Mouse (Mus musculus) limb, embryonic 11.5 days (tissue): ENCODE measurements around the gene Dlgap1. TPM values are rescaled to one million over a fixed set of nuclear protein-coding genes. Genes with fewer than 3 reads are reported as not detected.
"Not testable (repeated sequence)": the region's sequence is repeated elsewhere in the genome, so short reads cannot be mapped to it uniquely, and the experiment has no call there.

ENCODE experiments used
- ATAC-seq: fragments of 200-750 bp; cut with Nextera tagmentation; 2 replicates; pipeline ENCODE4 v1.8.0; 2017; ENCODE audit warnings: low read depth; ENCODE audit not compliant: insufficient number of reproducible peaks, low FRiP score, low TSS enrichment
- DNase-seq: peaks from one replicate; pipeline ENCODE4 v3.0.0-alpha.2; 2015; ENCODE audit warnings: low spot score
- H3K27ac ChIP-seq: fragments of 300-500 bp; sonication (generic); replicated peaks from 2 replicates; pipeline ENCODE4 v1.5.1; 2014; ENCODE audit warnings: low read depth, mild to moderate bottlenecking, low read length
- H3K27me3 ChIP-seq: fragments of 300-500 bp; sonication (generic); 2 replicates; pipeline ENCODE4 v1.6.1; 2014; ENCODE audit warnings: mild to moderate bottlenecking, low read length, mixed read lengths; ENCODE audit not compliant: control insufficient read depth, insufficient read depth
- H3K36me3 ChIP-seq: fragments of 300-500 bp; sonication (generic); 2 replicates; pipeline ENCODE4 v1.6.1; 2014; ENCODE audit warnings: mild to moderate bottlenecking, low read length, moderate library complexity, mixed read lengths; ENCODE audit not compliant: control insufficient read depth, insufficient read depth
- H3K4me1 ChIP-seq: fragments of 300-500 bp; sonication (generic); 2 replicates; pipeline ENCODE4 v1.6.1; 2014; ENCODE audit warnings: low read length, mixed read lengths; ENCODE audit not compliant: control insufficient read depth, insufficient read depth
- H3K4me2 ChIP-seq: fragments of 300-500 bp; sonication (generic); 2 replicates; pipeline ENCODE4 v1.6.1; 2014; ENCODE audit warnings: low read depth, mild to moderate bottlenecking, moderate library complexity; ENCODE audit not compliant: severe bottlenecking
- H3K4me3 ChIP-seq: fragments of 300-500 bp; sonication (generic); 2 replicates; pipeline ENCODE4 v1.5.1; 2014; ENCODE audit warnings: low read depth, low read length
- H3K9ac ChIP-seq: fragments of 300-500 bp; sonication (generic); 2 replicates; pipeline ENCODE4 v1.6.1; 2014; ENCODE audit warnings: mild to moderate bottlenecking, low read length
- H3K9me3 ChIP-seq: fragments of 300-500 bp; sonication (generic); 2 replicates; pipeline ENCODE4 v1.6.1; 2016; ENCODE audit warnings: low read length; ENCODE audit not compliant: control insufficient read depth
- WGBS: fragments of 180-500 bp; shearing (Covaris S2); extraction: QIAGEN DNeasy Blood & Tissue Kit; methylation state at CpG from one replicate; pipeline ENCODE4 v1.1.7; 2014; 5-methylcytosine and 5-hydroxymethylcytosine counted together
- polyA plus RNA-seq: library from polyadenylated mRNA; unstranded; fragments of >200 nt; fragmentation: Nextera tagmentation; extraction: Ambion mirVana; gene quantifications from 2 replicates; pipeline ENCODE4 v1.2.1, GENCODE M21; 2014

Gene Dlgap1
- polyA plus RNA-seq, 1 experiment from 2014 or later: 0.65 TPM

DNA sequence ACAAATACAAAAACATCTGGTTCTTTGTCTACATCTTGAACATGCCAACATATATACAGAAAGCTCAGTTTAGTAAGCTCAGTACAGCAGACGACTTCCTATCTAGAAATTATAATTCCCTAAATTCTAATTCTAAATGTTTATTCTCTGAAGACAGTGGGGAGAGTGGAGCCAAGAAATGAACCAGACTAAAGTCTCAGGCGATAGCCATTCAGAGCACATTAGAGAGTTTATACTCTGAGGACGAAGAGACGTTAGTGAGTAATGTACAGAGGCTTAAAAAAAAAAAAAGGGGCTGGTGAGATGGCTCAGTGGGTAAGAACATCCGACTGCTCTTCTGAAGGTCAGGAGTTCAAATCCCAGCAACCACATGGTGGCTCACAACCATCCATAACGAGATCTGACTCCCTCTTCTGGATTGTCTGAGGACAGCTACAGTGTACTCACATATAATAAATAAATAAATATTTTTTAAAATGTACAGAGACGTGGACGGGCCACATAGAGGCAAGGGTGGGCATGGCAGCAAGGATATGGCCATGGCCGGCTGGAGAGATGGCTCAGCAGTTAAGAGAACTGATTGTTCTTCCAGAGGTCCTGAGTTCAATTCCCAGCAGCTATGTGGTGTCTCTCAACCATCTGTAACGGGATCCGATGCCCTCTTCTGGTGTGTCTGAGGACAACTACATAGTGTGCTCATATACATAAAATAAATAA, 858.7 kb downstream of the Dlgap1 start:
- H3K36me3 ChIP-seq, H3K4me1 ChIP-seq, H3K27ac ChIP-seq, ATAC-seq, H3K4me2 ChIP-seq, H3K27me3 ChIP-seq, DNase-seq, H3K9me3 ChIP-seq, H3K9ac ChIP-seq, H3K4me3 ChIP-seq: not testable (repeated sequence)
- WGBS: 84% methylated on average over 11 of the region's 11 CpGs

DNA sequence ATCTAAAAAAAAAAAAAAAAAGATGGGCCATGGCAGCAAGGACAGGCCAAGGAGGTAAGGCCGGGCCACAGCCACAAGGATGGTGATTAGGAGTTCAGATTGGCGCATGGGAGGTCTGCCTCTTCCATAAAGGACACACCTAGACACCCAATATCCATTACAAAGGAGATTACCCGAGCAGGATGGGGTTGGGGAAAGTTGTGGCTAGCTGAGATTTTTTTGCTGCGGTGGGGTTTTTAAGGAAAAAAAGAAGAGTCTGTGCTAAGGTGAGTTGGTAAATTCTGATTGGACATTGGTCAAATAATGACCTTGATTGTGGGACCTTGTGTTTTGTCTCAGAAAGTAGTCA, 859.3 kb downstream of the Dlgap1 start:
- Histone ChIP-seq H3K4me2 (no peak overlapping the region), H3K4me3 (no peak overlapping the region), H3K4me1 (no peaks in the 10 kb centered on the region), H3K27ac (no peak overlapping the region), H3K36me3 (no peaks in the 10 kb centered on the region), H3K9ac (no peak overlapping the region), H3K9me3 (no peaks in the 10 kb centered on the region), H3K27me3 (no peaks in the 10 kb centered on the region)
- ATAC-seq (no peak), DNase-seq (no peak)
- whole genome bisulfite sequencing: 77% methylated on average over 4 of the region's 4 CpGs

DNA sequence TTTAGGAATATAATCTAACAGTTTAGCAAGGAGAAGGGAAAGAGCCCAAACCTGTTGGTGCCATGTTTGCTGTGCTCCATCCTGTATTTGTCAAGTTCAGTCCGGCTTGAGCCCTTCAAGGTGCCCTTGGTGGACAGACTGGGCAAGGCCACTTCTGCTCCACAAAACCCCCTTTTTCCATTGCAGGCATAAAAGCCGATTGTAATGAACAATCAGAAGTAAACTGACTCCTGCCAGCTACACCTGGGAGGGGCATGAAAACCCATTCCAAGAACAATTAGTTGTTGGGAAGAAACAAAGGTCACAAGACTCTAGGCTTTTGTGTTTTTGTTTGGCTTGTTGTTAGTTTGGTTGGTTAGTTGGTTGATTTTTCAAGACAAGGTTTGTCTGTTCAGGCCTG, 859.7 kb downstream of the Dlgap1 start:
- no peak for DNase-seq

DNA sequence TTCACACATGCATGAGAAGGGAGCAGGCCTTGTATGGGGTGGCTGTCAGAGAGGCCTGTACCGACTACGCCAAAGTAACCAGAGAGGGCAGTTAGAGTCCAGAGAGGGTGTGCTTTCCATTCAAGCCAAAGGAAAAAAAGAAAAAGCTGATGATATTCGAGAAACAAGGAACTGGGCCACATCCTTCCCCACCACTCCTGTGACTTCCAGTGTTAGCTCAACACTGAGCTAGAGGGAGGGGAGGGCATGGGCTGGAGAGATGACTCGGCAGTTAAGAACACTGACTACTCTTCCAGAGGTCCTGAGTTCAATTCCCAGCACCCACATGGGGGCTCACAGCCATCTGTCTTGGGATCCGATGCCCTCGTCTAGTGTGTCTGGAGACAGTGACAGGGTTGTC, 860.3 kb downstream of the Dlgap1 start:
- H3K27ac ChIP-seq: no peak overlapping the region
- no peak overlapping the region for H3K4me2 ChIP-seq
- 83% methylated on average over 6 of the region's 6 CpGs for WGBS
- no peak overlapping the region for H3K9ac ChIP-seq
- no peaks in the 10 kb centered on the region for H3K27me3 ChIP-seq
- no peaks in the 10 kb centered on the region for H3K36me3 ChIP-seq
- H3K4me1 ChIP-seq: 0 out of 2 replicates have a peak, but pooled peaks cover under 1% of the 10 kb centered on the region
- H3K4me3 ChIP-seq: no peak overlapping the region
- ATAC-seq (no peak), DNase-seq (no peak)
- H3K9me3 ChIP-seq: no peaks in the 10 kb centered on the region

More for the DNA sequence above, 859.7 kb downstream of the Dlgap1 start:
- Histone ChIP-seq H3K4me3 (no peak overlapping the region), H3K27me3 (no peaks in the 10 kb centered on the region), H3K9me3 (no peaks in the 10 kb centered on the region), H3K4me1 (no peaks in the 10 kb centered on the region), H3K4me2 (no peak overlapping the region), H3K9ac (no peak overlapping the region), H3K36me3 (no peaks in the 10 kb centered on the region), H3K27ac (no peak overlapping the region)
- 88% methylated on average over 2 of the region's 2 CpGs for whole genome bisulfite sequencing
- no peak for ATAC-seq

DNA sequence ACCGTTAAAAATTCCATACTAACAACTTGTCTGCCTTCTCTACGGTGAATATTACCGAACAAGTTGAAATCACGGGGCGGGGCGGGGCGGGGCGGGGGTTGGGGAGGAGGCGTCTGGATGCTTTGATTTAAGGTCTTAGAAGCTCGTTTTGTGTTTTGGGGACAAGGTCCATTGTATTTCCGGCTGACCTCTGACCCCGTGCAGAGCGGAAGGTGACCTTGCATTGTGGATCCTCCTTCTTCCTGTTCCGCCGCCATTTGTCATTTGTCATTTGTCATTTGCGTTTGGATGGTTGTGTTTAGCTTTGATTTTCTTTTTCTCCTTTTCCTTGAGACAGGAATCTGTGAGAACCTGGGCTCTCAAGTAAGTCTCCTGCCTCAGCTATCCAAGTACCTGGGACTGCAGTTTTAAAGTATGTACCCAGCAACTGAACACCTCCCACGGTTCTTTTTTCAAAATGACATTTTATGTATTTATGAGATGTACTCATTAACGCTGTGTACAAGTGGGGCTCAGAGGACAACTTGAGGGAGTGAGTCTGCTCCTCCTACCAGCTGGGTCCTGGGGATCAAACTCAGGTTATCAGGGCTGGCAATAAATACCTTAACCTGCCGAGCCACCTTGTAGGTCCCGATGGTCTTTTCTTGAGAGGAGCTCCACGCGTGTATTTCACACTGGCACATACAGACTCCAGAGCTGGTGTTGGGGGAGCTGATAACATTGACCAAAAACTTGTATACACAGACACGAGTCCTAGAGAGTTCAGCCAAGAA, 861.3 kb downstream of the Dlgap1 start:
- H3K36me3 ChIP-seq: no peaks in the 10 kb centered on the region
- no peaks in the 10 kb centered on the region for H3K27me3 ChIP-seq
- DNase-seq (no peak), ATAC-seq (no peak)
- no peak overlapping the region for H3K4me3 ChIP-seq
- peaks cover 10% of the 10 kb centered on the region for H3K4me1 ChIP-seq
- H3K9me3 ChIP-seq: no peaks in the 10 kb centered on the region
- 88% methylated on average over 23 of the region's 23 CpGs for WGBS
- no peak overlapping the region for H3K4me2 ChIP-seq
- no peak overlapping the region for H3K27ac ChIP-seq
- no peak overlapping the region for H3K9ac ChIP-seq

DNA sequence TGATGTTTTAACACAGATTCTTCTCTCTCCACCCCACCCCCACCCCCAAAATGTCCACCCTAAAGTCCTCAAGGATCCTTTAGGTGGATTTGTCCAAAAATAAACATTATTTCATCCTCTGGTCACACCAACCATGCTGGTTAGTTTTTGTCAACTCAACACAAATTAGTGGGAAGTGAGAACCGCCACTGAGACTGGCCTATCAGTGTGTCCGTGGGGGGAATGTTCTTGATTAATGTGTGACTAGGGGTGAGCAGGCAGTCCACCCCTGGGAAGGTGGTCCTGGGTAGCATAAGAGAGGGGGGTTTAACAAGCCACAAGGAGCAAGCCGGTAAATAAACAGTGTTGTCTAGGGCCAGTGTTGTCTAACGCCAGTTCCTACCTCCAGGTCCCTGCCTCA, 862.7 kb downstream of the Dlgap1 start:
- H3K27me3 ChIP-seq: no peaks in the 10 kb centered on the region
- DNase-seq: no peak

DNA sequence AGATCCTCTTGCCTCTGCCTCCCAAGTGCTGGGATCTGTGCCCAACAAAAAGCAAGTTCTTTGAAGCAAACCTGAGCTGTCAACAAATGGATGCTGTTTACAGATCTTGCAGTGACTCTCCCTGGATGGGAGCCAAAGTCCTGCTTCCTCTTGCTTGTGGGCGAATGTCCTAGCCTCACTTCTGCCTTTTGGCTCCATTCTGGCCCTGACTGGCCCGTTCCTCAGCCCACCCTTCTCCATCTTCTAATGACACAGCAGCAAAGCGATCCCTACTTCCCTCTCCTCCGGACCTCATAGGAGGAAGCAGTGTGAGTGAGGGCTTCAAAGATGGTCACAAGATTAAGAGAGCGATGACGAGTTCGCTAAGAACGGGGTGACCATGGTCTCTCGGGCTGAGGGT, 863.7 kb downstream of the Dlgap1 start:
- H3K9ac ChIP-seq: no peak overlapping the region
- H3K4me1 ChIP-seq: peaks cover 10% of the 10 kb centered on the region
- H3K36me3 ChIP-seq: no peaks in the 10 kb centered on the region
- ATAC-seq (no peak), DNase-seq (no peak)
- H3K4me2 ChIP-seq: no peak overlapping the region
- H3K27ac ChIP-seq: no peak overlapping the region
- H3K27me3 ChIP-seq: no peaks in the 10 kb centered on the region
- no peak overlapping the region for H3K4me3 ChIP-seq
- H3K9me3 ChIP-seq: no peaks in the 10 kb centered on the region
- 90% methylated on average over 9 of the region's 9 CpGs for WGBS

More for the DNA sequence above, 862.7 kb downstream of the Dlgap1 start:
- H3K9me3 ChIP-seq: no peaks in the 10 kb centered on the region
- H3K36me3 ChIP-seq: no peaks in the 10 kb centered on the region
- WGBS: 65% methylated on average over 4 of the region's 4 CpGs
- no peak overlapping the region for H3K4me3 ChIP-seq
- H3K27ac ChIP-seq: no peak overlapping the region
- no peak overlapping the region for H3K9ac ChIP-seq
- ATAC-seq: no peak
- H3K4me2 ChIP-seq: no peak overlapping the region
- H3K4me1 ChIP-seq: peaks cover 10% of the 10 kb centered on the region

DNA sequence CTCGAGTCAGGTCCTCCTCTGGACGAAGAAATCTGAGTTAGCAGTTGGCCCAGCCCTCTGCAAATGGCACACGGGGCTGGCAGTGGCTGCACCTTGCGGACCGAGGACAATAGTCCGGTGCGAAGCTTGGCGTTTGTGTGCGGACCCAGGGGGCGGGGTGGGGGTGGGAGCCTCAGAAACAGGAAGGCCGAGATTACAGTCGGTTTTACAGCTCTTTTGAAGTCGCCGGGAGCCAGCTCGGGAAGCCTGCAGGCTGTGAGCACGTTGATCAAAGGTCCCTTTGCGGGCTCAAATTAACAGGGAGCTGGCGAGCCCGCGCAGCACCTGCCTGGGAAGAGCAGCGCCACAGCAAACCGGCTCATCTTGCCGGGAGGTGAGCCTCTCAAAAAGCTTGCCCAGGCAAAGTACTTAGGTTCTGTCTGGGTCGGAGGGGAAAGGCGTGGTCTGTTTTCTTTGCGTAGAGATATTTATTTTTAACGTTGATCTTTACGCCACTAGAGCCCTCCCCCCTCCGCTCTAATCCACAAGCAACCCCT, 865.6 kb downstream of the Dlgap1 start:
- peaks cover 10% of the 10 kb centered on the region for H3K4me1 ChIP-seq
- WGBS: under 1% methylated on average over 29 of the region's 29 CpGs
- DNase-seq (peak; percentile 56), ATAC-seq (no peak)
- no peaks in the 10 kb centered on the region for H3K9me3 ChIP-seq
- no peak overlapping the region for H3K27ac ChIP-seq
- peak overlapping the region; percentile 30; the same call in 1 of the 2 replicates for H3K9ac ChIP-seq
- H3K4me2 ChIP-seq: peak overlapping the region; percentile 67
- no peaks in the 10 kb centered on the region for H3K36me3 ChIP-seq
- no peaks in the 10 kb centered on the region for H3K27me3 ChIP-seq
- peak overlapping the region; percentile 30 for H3K4me3 ChIP-seq
